Mouse (Mus musculus) stomach, embryonic 14.5 days (tissue): ENCODE measurements around the gene Rfc5. TPM values are rescaled to one million over a fixed set of nuclear protein-coding genes. Genes with fewer than 3 reads are reported as not detected.

Experiments used
- ATAC-seq: fragments of 200-750 bp; cut with Nextera tagmentation; 2 replicates; pipeline ENCODE4 v1.8.0; 2017; ENCODE audit warnings: low read depth, moderate TSS enrichment; ENCODE audit not compliant: insufficient number of reproducible peaks, insufficient read depth, low FRiP score
- H3K27ac ChIP-seq: fragments of 300-500 bp; sonication (generic); 2 replicates; pipeline ENCODE4 v1.5.1; 2014; ENCODE audit warnings: mild to moderate bottlenecking, low read length, moderate library complexity, mixed read lengths
- H3K27me3 ChIP-seq: fragments of 300-500 bp; sonication (generic); 2 replicates; pipeline ENCODE4 v1.6.1; 2014; ENCODE audit warnings: low read length, control low read depth, mixed read lengths; ENCODE audit not compliant: control insufficient read depth, insufficient read depth
- H3K36me3 ChIP-seq: fragments of 300-500 bp; sonication (generic); 2 replicates; pipeline ENCODE4 v1.6.1; 2014; ENCODE audit warnings: mild to moderate bottlenecking, control low read depth, low read length, moderate library complexity, mixed read lengths; ENCODE audit not compliant: control insufficient read depth, insufficient read depth
- H3K4me1 ChIP-seq: fragments of 300-500 bp; sonication (generic); 2 replicates; pipeline ENCODE4 v1.6.1; 2014; ENCODE audit warnings: low read length, control low read depth, mixed read lengths; ENCODE audit not compliant: control insufficient read depth, insufficient read depth
- H3K4me2 ChIP-seq: fragments of 300-500 bp; sonication (generic); replicated peaks from 2 replicates; pipeline ENCODE4 v1.6.1; 2014; ENCODE audit warnings: low read depth, low read length, control low read depth
- H3K4me3 ChIP-seq: fragments of 300-500 bp; sonication (generic); 2 replicates; pipeline ENCODE4 v1.5.1; 2014; ENCODE audit warnings: low read depth, low read length, control low read depth
- H3K9ac ChIP-seq: fragments of 300-500 bp; sonication (generic); replicated peaks from 2 replicates; pipeline ENCODE4 v1.6.1; 2014; ENCODE audit warnings: low read depth, mild to moderate bottlenecking, control low read depth, low read length, moderate library complexity, mixed read lengths
- H3K9me3 ChIP-seq: fragments of 300-500 bp; sonication (generic); 2 replicates; pipeline ENCODE4 v1.6.1; 2016; ENCODE audit warnings: low read depth, low read length, control low read depth; ENCODE audit not compliant: control insufficient read depth
- WGBS: fragments of 180-500 bp; shearing (Covaris S2); extraction: QIAGEN DNeasy Blood & Tissue Kit; methylation state at CpG from one replicate; pipeline ENCODE4 v1.1.7; 2014; 5-methylcytosine and 5-hydroxymethylcytosine counted together
- polyA plus RNA-seq: library from polyadenylated mRNA; unstranded; fragments of >200 nt; fragmentation: Nextera tagmentation; extraction: Ambion mirVana; gene quantifications from 2 replicates; pipeline ENCODE4 v1.2.1, GENCODE M21; 2014

The Rfc5 gene
- polyA plus RNA-seq, 1 experiment from 2014 or later = 102 TPM

DNA sequence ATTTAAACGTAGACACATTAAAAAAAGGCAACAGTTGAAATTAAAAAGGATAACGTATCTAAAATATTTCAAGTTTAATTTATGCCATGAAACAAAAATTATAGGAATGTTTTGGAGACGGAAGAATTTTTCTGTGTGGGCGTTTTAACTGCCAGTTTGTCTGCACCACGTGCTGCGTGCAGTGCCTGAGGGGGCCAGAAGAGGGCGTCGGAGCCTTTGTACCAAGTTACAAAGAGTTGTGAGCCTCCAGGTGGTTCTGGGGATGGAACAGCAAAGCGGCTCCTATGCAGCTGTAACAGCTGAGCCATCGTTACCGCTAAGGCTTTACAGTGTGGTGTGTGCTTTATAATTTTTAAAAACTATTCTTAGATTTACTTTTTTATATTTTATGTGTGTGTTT lies 30.1 kb downstream of the Rfc5 start:
- H3K36me3 ChIP-seq = no peaks in the 10 kb centered on the region; the same call in 1 of the 2 replicates
- no peaks in the 10 kb centered on the region for H3K27me3 ChIP-seq
- WGBS = 42% methylated on average over 11 of the region's 11 CpGs
- no peak overlapping the region for H3K4me3 ChIP-seq
- peaks cover 40% of the 10 kb centered on the region; the same call in 1 of the 2 replicates for H3K4me1 ChIP-seq
- H3K9me3 ChIP-seq = no peaks in the 10 kb centered on the region
- H3K9ac ChIP-seq = no peak overlapping the region
- H3K27ac ChIP-seq = no peak overlapping the region
- peak overlapping the region; percentile 83 for H3K4me2 ChIP-seq
- no peak for ATAC-seq

DNA sequence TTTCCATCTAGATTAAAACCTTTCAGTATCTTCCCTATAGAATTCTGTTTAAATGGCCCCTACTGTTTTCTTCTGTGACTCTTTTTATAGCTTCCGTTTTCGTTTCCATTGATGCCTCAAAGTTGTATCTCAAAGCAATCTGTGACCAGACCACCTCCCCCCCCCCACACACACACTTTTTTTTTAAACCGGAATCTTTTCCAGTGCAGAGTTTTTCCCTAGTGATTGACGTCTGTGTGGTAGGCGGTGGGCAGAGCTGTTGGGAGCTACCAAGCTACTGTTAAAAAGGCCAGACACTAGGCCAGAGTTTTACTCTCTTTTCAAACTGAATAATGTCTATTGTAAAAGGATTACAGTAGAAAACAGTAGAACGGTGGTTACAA lies 30.6 kb downstream of the Rfc5 start:
- Histone ChIP-seq H3K9ac (peak overlapping the region; percentile 94), H3K27ac (peak overlapping the region; percentile 89; the same call in 1 of the 2 replicates), H3K4me1 (peaks cover 40% of the 10 kb centered on the region; the same call in 1 of the 2 replicates), H3K4me2 (peak overlapping the region; percentile 83), H3K9me3 (no peaks in the 10 kb centered on the region), H3K4me3 (peak overlapping the region; percentile 96), H3K36me3 (no peaks in the 10 kb centered on the region), H3K27me3 (no peaks in the 10 kb centered on the region)
- no peak for ATAC-seq
- WGBS = 12% methylated on average over 6 of the region's 6 CpGs

DNA sequence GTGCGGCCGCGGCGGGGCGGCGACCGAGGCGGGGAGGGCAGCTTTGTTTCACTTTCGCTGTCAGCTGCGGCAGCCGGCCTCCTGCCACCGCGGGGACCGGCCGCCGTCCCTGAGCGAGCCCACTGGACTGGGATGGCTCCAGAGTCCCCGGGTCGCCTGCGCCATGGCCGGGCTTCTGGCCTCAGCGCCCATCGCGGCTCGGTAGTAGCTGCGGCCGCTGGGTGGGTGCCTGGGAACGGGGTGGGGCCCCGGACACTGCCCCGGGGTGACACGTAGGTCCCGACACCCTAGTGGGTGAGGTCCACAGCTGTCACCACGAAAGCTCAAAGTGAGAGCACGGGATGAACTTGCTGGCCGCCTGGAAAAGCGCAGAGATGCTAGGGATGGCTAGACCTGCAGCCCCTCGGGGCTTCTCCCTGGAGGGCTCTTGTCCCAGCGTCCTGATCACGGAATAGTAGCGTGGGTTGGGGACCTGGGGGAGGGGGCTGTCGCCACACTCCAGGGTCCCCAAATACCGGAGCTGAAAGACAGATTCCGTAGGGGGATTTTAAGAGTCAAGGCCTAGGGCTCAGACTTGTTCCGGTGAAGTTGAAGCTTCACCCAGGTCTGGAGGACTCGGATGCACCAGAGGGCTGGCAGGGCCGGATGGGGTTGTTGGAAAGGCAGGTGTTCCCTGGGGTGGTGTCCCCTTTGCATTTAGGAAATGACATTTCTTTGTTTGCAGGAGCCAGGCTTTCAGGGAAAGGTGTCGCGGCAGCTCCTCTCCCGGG lies 31.2 kb downstream of the Rfc5 start:
- Histone ChIP-seq H3K27ac (peak overlapping the region; percentile 89), H3K9me3 (no peaks in the 10 kb centered on the region), H3K9ac (peak overlapping the region; percentile 94), H3K4me1 (peaks cover 34% of the 10 kb centered on the region; the same call in 1 of the 2 replicates), H3K36me3 (peaks cover 4% of the 10 kb centered on the region; the same call in 1 of the 2 replicates), H3K27me3 (no peaks in the 10 kb centered on the region), H3K4me3 (peak overlapping the region; percentile 96), H3K4me2 (peak overlapping the region; percentile 83)
- peak; percentile 10; the same call in 1 of the 2 replicates for ATAC-seq
- WGBS = 1% methylated on average over 49 of the region's 49 CpGs

GRCm38 (mm10) chr5:117357129-117357477 lies 31.7 kb downstream of the Rfc5 start, which contains the start of gene Wsb2:
Wsb2 (plus strand) TSS chr5:117357304.
- H3K36me3 ChIP-seq = peaks cover 6% of the 10 kb centered on the region; the same call in 1 of the 2 replicates
- H3K4me2 ChIP-seq = peak within 1 kb of the TSS; percentile 83
- H3K9ac ChIP-seq = peak within 1 kb of the TSS; percentile 94
- H3K9me3 ChIP-seq = no peaks in the 10 kb centered on the region
- peak; percentile 50 for ATAC-seq
- 1% methylated on average over 9 of the region's 54 CpGs for WGBS
- peak within 1 kb of the TSS; percentile 89 for H3K27ac ChIP-seq
- H3K27me3 ChIP-seq = no peaks in the 10 kb centered on the region
- H3K4me1 ChIP-seq = peaks cover 33% of the 10 kb centered on the region; the same call in 1 of the 2 replicates
- peak within 1 kb of the TSS; percentile 96 for H3K4me3 ChIP-seq

DNA sequence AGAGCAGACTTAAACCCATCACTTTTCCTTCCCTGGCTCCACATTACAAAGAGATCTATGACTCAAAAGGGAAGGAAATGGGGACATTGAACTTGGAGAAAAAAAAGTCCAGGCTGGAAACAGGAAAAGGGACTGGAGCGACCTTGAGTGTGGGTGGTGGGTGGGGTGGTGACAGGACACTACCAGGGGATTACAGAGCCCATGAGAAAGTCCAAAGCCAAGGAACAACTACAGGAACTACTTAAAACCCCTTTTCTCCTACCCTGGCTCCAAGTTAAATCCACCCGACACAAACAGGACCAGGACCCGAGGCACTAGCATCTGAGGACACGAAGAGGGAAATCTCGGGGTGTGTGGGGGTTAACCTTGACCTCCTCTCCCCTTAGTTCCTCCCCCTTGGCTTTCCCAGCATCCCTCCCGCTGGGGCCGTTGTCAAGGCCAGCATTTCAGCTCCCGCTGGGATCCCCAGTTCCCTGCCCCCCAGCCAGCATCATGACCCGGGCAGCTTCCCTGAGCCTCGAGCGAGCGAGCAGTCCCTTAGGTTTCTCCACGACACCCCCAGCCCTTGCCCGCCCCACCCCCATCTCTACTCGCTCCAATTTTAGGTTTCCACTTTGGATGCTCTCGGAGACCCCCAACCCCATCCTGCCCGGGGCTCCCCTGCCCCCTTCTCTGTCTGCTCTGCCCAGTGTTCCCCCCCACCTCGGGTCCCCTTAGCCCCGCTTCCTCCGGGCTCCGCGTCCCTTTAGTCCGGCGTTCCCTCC lies 32.3 kb downstream of the Rfc5 start:
- peaks cover 33% of the 10 kb centered on the region; the same call in 1 of the 2 replicates for H3K4me1 ChIP-seq
- WGBS = 1% methylated on average over 24 of the region's 24 CpGs

GRCm38 (mm10) chr5:117355648-117356303 lies 33.1 kb downstream of the Rfc5 start:
- Histone ChIP-seq H3K36me3 (peaks cover 6% of the 10 kb centered on the region; the same call in 1 of the 2 replicates), H3K27me3 (no peaks in the 10 kb centered on the region), H3K4me1 (peaks cover 29% of the 10 kb centered on the region; the same call in 1 of the 2 replicates), H3K9ac (no peak overlapping the region), H3K27ac (peak overlapping the region; percentile 89), H3K4me3 (peak overlapping the region; percentile 96), H3K9me3 (no peaks in the 10 kb centered on the region), H3K4me2 (peak overlapping the region; percentile 53; the same call in 1 of the 2 replicates)
- WGBS = 49% methylated on average over 14 of the region's 14 CpGs
- no peak for ATAC-seq

More for the DNA sequence above, 32.3 kb downstream of the Rfc5 start:
- no peaks in the 10 kb centered on the region for H3K9me3 ChIP-seq
- peak overlapping the region; percentile 53 for H3K4me2 ChIP-seq
- H3K36me3 ChIP-seq = peaks cover 6% of the 10 kb centered on the region; the same call in 1 of the 2 replicates
- H3K27ac ChIP-seq = peak overlapping the region; percentile 89
- peak; percentile 24 for ATAC-seq
- H3K9ac ChIP-seq = peak overlapping the region; percentile 94
- no peaks in the 10 kb centered on the region for H3K27me3 ChIP-seq
- H3K4me3 ChIP-seq = peak overlapping the region; percentile 96

DNA sequence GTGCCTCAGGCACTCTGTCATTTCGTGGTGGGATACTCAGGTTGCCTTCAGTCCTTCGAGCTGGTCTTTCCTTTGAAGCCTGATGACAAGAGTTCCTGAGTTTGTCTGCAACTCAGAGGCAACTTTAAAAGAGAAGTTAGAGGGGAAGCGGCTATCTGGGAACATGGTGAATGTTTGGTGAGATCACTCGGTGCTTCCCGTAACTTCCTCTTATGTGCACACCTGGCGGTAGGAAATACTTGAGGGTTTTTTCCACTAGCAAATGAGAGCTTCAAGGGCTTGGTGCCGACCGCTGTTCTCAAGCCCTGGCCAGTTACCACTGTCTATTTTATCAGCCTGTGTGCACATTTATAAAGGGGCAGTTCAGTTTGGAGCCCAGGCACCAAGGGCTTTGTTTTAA lies 34.7 kb downstream of the Rfc5 start:
- Histone ChIP-seq H3K9ac (no peak overlapping the region), H3K4me1 (peaks cover 13% of the 10 kb centered on the region; the same call in 1 of the 2 replicates), H3K9me3 (no peaks in the 10 kb centered on the region), H3K36me3 (peaks cover 6% of the 10 kb centered on the region; the same call in 1 of the 2 replicates), H3K27me3 (no peaks in the 10 kb centered on the region), H3K4me3 (no peak overlapping the region), H3K4me2 (no peak overlapping the region), H3K27ac (no peak overlapping the region)
- no peak for ATAC-seq
- WGBS = 77% methylated on average over 8 of the region's 8 CpGs

- ATAC-seq = peak; percentile 46; the same call in 1 of the 2 replicates
- H3K27ac ChIP-seq = no peak overlapping the region
- no peak overlapping the region for H3K4me3 ChIP-seq
- no peak overlapping the region for H3K9ac ChIP-seq
- WGBS = 36% methylated on average over 19 of the region's 19 CpGs
- peaks cover 6% of the 10 kb centered on the region; the same call in 1 of the 2 replicates for H3K36me3 ChIP-seq
- H3K9me3 ChIP-seq = no peaks in the 10 kb centered on the region
- no peak overlapping the region for H3K4me2 ChIP-seq
- no peaks in the 10 kb centered on the region for H3K4me1 ChIP-seq
- no peaks in the 10 kb centered on the region for H3K27me3 ChIP-seq
These were observed 40.6 kb downstream of the Rfc5 start for GRCm38 (mm10) chr5:117348279-117348678.
